Mouse (Mus musculus): ENCODE measurements around the gene Vti1a.

GRCm38 (mm10) chr19:55597951-55598350 is 281.9 kb downstream of the Vti1a start:
- TF ChIP-seq GATA1 (IDR thresholded peaks at IDR 0.05; ENCODE audit: borderline replicate concordance, low read length) (no peak), FLI1 (IDR thresholded peaks at IDR 0.05; ENCODE audit: low read length) (no peak)
